Mouse (Mus musculus) stomach, embryonic 14.5 days (tissue): ENCODE data around the gene Tulp1. TPM values are rescaled to one million over a fixed set of nuclear protein-coding genes. Genes with fewer than 3 reads are reported as not detected.

ENCODE experiments used
- ATAC-seq: fragments of 200-750 bp; cut with Nextera tagmentation; 2 replicates; pipeline ENCODE4 v1.8.0; 2017; ENCODE audit warnings: low read depth, moderate TSS enrichment; ENCODE audit not compliant: insufficient number of reproducible peaks, insufficient read depth, low FRiP score
- H3K27ac ChIP-seq: fragments of 300-500 bp; sonication (generic); 2 replicates; pipeline ENCODE4 v1.5.1; 2014; ENCODE audit warnings: mild to moderate bottlenecking, low read length, moderate library complexity, mixed read lengths
- H3K27me3 ChIP-seq: fragments of 300-500 bp; sonication (generic); 2 replicates; pipeline ENCODE4 v1.6.1; 2014; ENCODE audit warnings: low read length, control low read depth, mixed read lengths; ENCODE audit not compliant: control insufficient read depth, insufficient read depth
- H3K36me3 ChIP-seq: fragments of 300-500 bp; sonication (generic); 2 replicates; pipeline ENCODE4 v1.6.1; 2014; ENCODE audit warnings: mild to moderate bottlenecking, control low read depth, low read length, moderate library complexity, mixed read lengths; ENCODE audit not compliant: control insufficient read depth, insufficient read depth
- H3K4me1 ChIP-seq: fragments of 300-500 bp; sonication (generic); 2 replicates; pipeline ENCODE4 v1.6.1; 2014; ENCODE audit warnings: low read length, control low read depth, mixed read lengths; ENCODE audit not compliant: control insufficient read depth, insufficient read depth
- H3K4me2 ChIP-seq: fragments of 300-500 bp; sonication (generic); replicated peaks from 2 replicates; pipeline ENCODE4 v1.6.1; 2014; ENCODE audit warnings: low read depth, low read length, control low read depth
- H3K4me3 ChIP-seq: fragments of 300-500 bp; sonication (generic); 2 replicates; pipeline ENCODE4 v1.5.1; 2014; ENCODE audit warnings: low read depth, low read length, control low read depth
- H3K9ac ChIP-seq: fragments of 300-500 bp; sonication (generic); replicated peaks from 2 replicates; pipeline ENCODE4 v1.6.1; 2014; ENCODE audit warnings: low read depth, mild to moderate bottlenecking, control low read depth, low read length, moderate library complexity, mixed read lengths
- H3K9me3 ChIP-seq: fragments of 300-500 bp; sonication (generic); 2 replicates; pipeline ENCODE4 v1.6.1; 2016; ENCODE audit warnings: low read depth, low read length, control low read depth; ENCODE audit not compliant: control insufficient read depth
- WGBS: fragments of 180-500 bp; shearing (Covaris S2); extraction: QIAGEN DNeasy Blood & Tissue Kit; methylation state at CpG from one replicate; pipeline ENCODE4 v1.1.7; 2014; 5-methylcytosine and 5-hydroxymethylcytosine counted together
- polyA plus RNA-seq: library from polyadenylated mRNA; unstranded; fragments of >200 nt; fragmentation: Nextera tagmentation; extraction: Ambion mirVana; gene quantifications from 2 replicates; pipeline ENCODE4 v1.2.1, GENCODE M21; 2014

Tulp1 gene
- polyA plus RNA-seq, 1 experiment from 2014 or later = 5.2 TPM

DNA sequence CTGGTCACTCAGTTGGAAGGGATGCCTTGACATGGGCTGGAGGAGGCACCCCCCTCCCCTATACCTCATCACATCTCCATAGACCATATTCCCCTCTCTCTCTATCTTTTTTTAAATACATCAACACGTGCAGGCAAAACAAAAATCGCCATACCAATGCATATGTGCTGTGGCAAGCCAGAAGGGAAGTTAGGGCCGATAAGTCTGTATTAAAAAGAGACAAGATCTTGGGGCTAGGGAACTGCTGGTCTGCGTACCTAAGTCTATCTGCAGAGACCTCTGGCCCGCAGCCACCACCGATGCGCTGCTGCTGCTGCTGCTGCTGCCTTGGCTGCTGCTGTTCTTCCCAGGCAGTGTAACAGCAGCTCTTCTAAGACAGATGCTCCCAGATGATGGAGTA lies 30.0 kb upstream of the Tulp1 start:
- Histone ChIP-seq H3K9me3 (no peaks in the 10 kb centered on the region), H3K9ac (no peak overlapping the region), H3K36me3 (peaks cover 3% of the 10 kb centered on the region; the same call in 1 of the 2 replicates), H3K4me2 (no peak overlapping the region), H3K27ac (no peak overlapping the region), H3K27me3 (no peaks in the 10 kb centered on the region), H3K4me3 (no peak overlapping the region), H3K4me1 (peaks cover 3% of the 10 kb centered on the region; the same call in 1 of the 2 replicates)
- 81% methylated on average over 7 of the region's 7 CpGs for WGBS
- no peak for ATAC-seq

DNA sequence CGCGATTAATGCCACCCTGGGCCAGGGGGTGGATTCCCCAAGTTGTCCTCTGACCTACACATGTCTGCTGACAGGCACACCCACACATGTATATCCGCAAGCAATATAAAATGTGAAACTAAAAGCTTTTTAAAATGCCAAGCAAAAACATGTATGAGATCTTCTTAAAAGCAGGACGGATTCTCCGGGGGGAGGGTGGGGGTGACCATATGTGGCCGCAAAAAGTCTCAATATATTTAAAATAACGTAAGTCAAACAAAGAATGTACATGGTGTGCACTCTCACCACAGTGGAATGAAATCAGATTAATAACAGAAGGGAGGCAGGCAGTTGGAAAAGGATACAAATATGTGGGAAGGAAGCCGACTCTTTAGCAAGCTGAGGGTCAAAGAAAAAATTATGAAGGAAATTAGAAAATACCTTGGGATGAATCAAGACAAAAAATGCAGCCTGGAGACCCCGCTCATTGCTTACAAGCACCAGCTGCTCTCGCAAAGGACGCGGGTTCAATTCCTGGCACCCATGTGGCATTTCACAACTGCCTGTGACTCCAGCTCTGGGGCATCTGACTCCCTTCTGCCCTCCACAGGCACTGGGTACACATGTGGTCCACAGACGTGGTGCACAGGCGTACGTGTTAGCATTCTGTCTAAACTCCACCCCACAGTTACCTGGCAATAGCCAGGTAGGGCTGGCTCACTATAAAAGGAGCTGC lies 29.2 kb upstream of the Tulp1 start:
- H3K4me1 ChIP-seq = peaks cover 3% of the 10 kb centered on the region; the same call in 1 of the 2 replicates
- ATAC-seq = no peak
- WGBS = 55% methylated on average over 15 of the region's 15 CpGs

DNA sequence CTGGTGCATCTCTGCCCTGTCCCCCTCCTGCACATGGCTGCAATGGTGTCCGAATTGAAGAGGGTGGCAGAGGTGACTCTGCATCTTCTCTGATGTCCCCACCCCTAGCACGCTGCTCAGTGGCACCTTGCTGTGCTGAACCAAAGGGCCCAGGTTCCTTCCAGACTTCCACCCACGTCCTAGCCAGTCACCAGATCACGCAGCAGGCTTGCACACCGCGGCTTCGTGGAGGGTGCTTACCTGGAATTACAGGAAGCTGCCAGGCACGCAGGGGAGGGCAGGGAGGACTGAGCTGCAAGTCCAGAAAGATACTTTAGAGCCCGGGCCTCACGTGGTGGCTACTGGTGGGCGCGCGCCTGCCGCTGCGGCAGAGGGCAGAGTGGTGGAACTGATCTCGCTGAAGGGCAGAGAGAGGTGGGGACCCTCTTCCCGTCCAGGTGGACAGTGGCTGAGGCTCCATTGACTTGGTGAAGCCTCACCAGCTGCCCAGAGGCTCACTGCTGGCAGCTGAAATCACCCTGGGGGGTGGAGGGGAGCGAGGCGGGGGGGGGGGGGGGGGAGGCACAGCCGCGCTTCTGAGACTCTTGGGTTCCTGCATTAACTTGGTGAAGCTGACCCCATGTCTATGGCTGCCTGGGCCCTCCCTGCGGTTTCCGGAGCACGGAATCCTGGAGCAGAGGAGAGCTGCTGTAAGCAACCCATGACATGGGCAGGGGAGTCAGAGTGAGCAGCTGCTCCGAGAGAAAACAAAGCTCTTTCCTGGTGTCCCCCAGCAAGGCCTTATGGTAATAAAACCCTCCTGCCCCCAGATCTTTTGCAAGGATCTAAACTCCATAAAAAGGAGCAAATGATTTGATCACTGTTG lies 26.8 kb upstream of the Tulp1 start:
- peaks cover 3% of the 10 kb centered on the region; the same call in 1 of the 2 replicates for H3K4me1 ChIP-seq
- no peak overlapping the region for H3K9ac ChIP-seq
- H3K4me3 ChIP-seq = no peak overlapping the region
- H3K9me3 ChIP-seq = no peaks in the 10 kb centered on the region
- no peaks in the 10 kb centered on the region for H3K36me3 ChIP-seq
- no peaks in the 10 kb centered on the region for H3K27me3 ChIP-seq
- no peak overlapping the region; the same call in 1 of the 2 replicates for H3K4me2 ChIP-seq
- no peak overlapping the region for H3K27ac ChIP-seq
- WGBS = 10% methylated on average over 21 of the region's 25 CpGs
- ATAC-seq = no peak

More for the DNA sequence above, 29.2 kb upstream of the Tulp1 start:
- Histone ChIP-seq H3K9ac (no peak overlapping the region), H3K36me3 (peaks cover 3% of the 10 kb centered on the region; the same call in 1 of the 2 replicates), H3K9me3 (no peaks in the 10 kb centered on the region), H3K4me3 (no peak overlapping the region), H3K4me2 (no peak overlapping the region), H3K27ac (no peak overlapping the region), H3K27me3 (no peaks in the 10 kb centered on the region)

DNA sequence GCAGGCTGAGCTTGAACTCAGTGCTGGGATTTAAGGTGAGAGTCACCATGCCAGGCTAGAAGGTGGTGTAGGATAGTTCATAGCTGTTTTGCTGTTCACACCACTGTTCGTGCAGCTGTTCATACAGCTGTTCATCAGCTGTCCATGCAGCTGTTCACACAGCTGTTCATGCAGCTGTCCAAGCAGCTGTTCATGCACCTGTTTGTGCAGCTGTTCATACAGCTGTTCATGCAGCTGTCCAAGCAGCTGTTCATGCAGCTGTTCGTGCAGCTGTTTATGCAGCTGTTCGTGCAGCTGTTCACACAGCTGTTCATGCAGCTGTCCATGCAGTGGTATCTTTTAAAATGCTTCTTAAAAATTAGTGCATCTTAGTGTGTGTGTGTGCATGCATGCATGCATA lies 23.5 kb upstream of the Tulp1 start:
- ATAC-seq = no peak
- peaks cover 3% of the 10 kb centered on the region; the same call in 1 of the 2 replicates for H3K4me1 ChIP-seq
- H3K9me3 ChIP-seq = no peaks in the 10 kb centered on the region
- no peak overlapping the region for H3K4me2 ChIP-seq
- no peak overlapping the region for H3K9ac ChIP-seq
- H3K27ac ChIP-seq = no peak overlapping the region
- no peaks in the 10 kb centered on the region for H3K27me3 ChIP-seq
- 86% methylated on average over 3 of the region's 3 CpGs for WGBS
- H3K4me3 ChIP-seq = no peak overlapping the region
- no peaks in the 10 kb centered on the region for H3K36me3 ChIP-seq

DNA sequence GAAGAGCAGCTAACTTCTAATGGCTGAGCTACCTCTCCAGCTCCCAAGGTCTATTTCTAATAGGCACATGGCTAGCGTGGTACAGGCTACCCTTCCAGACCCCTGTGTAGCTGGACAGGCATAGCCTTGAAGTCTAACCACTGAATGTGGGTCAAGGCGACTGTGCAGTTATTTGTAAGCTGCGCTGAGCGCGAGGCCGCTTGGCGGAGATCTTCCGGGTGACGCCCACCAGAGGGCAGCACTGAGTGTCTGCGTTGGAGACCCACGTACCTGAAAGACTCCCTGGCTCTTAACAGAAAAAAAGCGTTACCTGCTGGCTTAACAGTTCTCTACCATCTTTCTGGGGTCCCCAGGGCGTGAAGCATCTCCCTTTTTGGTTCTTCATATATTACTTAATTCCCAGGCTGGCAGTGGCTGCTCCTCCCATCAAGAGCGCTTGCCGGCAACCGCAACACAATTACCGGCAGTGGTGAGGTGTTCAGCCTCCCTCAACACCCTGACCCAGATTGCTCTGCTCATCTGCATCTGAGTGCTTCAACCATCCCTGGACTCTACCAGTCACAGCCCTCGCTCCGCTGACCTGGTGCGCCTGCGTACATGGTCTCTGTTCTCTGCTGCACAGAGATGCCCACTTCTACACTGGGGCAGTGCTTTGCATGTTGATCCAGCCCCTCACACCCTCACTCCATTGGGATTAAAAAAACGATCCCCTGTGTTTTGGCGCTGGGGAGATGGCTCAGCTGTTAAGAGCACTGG lies 21.3 kb upstream of the Tulp1 start:
- 5% methylated on average over 23 of the region's 23 CpGs for WGBS
- H3K4me2 ChIP-seq = no peak overlapping the region; the same call in 1 of the 2 replicates
- 0 out of 2 replicates have a peak, but pooled peaks have one; percentile 42 for ATAC-seq

DNA sequence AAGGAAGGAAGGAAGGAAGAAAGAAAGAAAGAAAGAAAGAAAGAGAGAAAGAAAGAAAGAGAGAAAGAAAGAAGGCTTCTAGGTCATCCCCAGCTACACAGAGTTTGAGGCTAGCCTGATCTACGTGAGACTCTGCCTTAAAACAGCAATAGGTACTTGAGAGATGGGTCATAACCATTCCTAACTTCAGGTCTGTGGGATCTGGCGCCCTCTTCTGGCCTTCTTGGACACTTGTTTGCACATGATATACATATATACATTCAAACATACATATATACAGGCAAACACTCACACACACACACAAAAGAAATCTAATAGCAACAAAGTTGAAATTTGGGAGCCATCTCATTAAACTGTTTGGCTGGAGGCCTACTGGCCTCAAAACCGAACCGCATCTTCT lies 19.3 kb upstream of the Tulp1 start:
- H3K27ac ChIP-seq = no peak overlapping the region
- no peaks in the 10 kb centered on the region for H3K36me3 ChIP-seq
- no peak overlapping the region for H3K4me2 ChIP-seq
- 67% methylated on average over 4 of the region's 4 CpGs for WGBS
- no peaks in the 10 kb centered on the region for H3K27me3 ChIP-seq
- no peak for ATAC-seq
- no peaks in the 10 kb centered on the region for H3K9me3 ChIP-seq
- no peaks in the 10 kb centered on the region for H3K4me1 ChIP-seq
- no peak overlapping the region for H3K4me3 ChIP-seq
- H3K9ac ChIP-seq = no peak overlapping the region

More for the DNA sequence above, 21.3 kb upstream of the Tulp1 start:
- Histone ChIP-seq H3K9ac (no peak overlapping the region), H3K27ac (no peak overlapping the region), H3K27me3 (no peaks in the 10 kb centered on the region), H3K4me1 (no peaks in the 10 kb centered on the region), H3K36me3 (no peaks in the 10 kb centered on the region), H3K4me3 (0 out of 2 replicates have a peak overlapping the region, but pooled peaks have one; percentile 7), H3K9me3 (no peaks in the 10 kb centered on the region)

DNA sequence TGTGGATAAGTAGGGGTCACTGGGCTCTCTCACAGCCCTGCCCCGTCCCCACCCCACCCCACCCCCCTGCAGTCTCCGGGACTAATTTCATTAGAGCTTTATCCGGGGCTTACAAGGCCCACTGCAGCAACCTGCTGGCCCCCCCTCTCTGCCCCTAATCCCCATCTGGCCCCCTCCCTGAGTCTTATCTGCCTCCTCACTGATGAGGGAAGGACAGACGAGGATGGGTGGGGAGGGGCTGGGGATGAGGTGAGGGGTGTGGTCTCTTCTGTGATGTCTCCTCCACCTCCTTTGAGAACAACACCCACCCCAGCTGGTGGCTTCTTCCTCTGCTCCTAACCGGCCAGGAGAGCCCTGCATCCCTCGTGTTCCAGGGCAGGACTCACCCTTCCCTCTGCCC lies 15.2 kb upstream of the Tulp1 start:
- H3K27me3 ChIP-seq = no peaks in the 10 kb centered on the region
- H3K27ac ChIP-seq = no peak overlapping the region
- no peak for ATAC-seq
- H3K9ac ChIP-seq = no peak overlapping the region
- 14% methylated on average over 6 of the region's 6 CpGs for WGBS
- no peaks in the 10 kb centered on the region for H3K9me3 ChIP-seq
- H3K4me1 ChIP-seq = peaks cover 4% of the 10 kb centered on the region; the same call in 1 of the 2 replicates
- H3K4me3 ChIP-seq = no peak overlapping the region
- no peak overlapping the region for H3K4me2 ChIP-seq
- no peaks in the 10 kb centered on the region for H3K36me3 ChIP-seq

DNA sequence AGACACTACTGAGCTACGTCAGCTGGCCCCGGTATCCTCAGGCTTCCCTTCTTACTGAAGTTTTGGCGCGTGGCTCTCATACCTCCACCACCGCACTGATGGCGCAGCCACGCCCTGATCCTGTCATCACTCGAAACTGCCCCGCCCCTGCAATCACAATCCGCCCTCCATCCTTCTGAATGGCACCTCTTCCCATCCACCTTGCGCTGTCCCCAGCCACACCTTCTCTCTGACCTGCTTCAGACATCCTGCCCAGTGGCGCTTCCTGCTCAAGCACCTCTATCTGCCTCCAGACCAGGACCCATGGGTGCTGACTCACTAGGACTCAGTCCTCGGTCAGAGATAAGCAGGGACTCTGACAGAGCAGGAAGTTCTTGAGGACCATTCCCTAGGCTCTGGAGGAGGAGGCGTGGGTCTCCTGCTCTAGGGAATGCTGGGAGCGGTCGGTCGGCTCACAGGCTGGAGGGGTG lies 10.6 kb upstream of the Tulp1 start:
- Histone ChIP-seq H3K4me2 (no peak overlapping the region; the same call in 1 of the 2 replicates), H3K4me3 (no peak overlapping the region), H3K27me3 (no peaks in the 10 kb centered on the region), H3K9ac (no peak overlapping the region), H3K4me1 (peaks cover 4% of the 10 kb centered on the region; the same call in 1 of the 2 replicates), H3K36me3 (no peaks in the 10 kb centered on the region), H3K27ac (no peak overlapping the region), H3K9me3 (no peaks in the 10 kb centered on the region)
- 10% methylated on average over 17 of the region's 17 CpGs for WGBS
- ATAC-seq = peak; percentile 38; the same call in 1 of the 2 replicates
